Comparison of ENCODE assay signal across 9 mouse cellular contexts in the genomic region with DNA sequence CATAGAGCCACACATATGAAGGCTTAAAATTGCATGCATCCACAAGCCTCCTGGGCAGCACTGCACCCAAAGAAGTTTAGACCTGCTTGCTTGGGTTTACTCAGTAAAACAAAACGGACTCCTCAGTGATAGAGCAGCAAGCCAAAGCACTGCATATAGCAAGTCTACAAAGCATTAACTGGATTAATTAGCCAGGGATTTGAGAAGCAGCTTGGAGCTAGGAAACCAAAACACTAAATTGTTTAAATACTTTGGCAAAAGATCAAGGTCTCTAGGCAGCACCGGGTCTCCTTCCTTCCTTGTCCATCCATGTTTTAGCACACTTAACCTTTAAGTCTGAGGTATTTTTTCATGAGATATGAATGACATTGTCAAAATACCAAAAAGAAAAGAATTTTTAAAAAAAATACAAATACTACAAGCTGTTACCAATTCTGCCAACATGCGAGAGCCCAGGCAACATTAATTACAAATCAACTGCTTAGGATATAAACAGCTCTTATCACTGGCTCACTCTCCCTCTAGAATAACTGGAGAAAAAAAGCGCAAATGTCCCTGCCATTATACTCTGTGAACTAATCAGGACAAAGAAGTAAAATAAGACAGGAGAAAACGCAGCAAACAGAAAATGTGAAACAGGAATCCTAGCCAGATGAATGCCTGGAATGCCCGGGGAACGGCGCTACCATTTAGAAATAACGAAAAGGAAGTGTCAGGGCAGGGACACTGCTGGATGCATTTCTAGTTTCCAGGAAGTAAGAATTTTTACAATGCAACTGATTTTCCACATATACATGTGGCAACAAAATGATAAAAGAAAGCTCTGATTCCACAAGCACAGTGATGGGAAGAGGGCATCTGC.
A peak's percentile ranks its signal among the peaks of the same experiment; 100 is the strongest.
DNase-seq lines count a peak whose midpoint lies in the region; ATAC-seq and TF ChIP-seq lines count a peak whose summit lies in the region.
"Had no signal": no experiment of that assay in that cellular context is flagged by ENCODE, and none has a peak within 500 bp of the region (broad histone marks: within the 10 kb centered on the region; RNA-seq: fewer than 3 reads in every experiment).

No protein-coding gene starts in this region.

- peak overlapping the region; percentile 13; the same call in 1 of the 2 replicates for H3K4me3 ChIP-seq in heart, embryonic 15.5 days
- no peak overlapping the region for H3K4me3 ChIP-seq in lung, embryonic 16.5 days (ENCODE audit: low read length)
- no peak overlapping the region for H3K4me3 ChIP-seq in forebrain, postnatal 0 days (ENCODE audit: low read depth, low read length)
- no peak overlapping the region for H3K4me3 ChIP-seq in neural tube, embryonic 15.5 days (replicated peaks)

- TF ChIP-seq CTCF in forebrain, postnatal 0 days (IDR thresholded peaks at IDR 0.05; ENCODE audit: low read depth), result no peak

- H3K9me3 ChIP-seq in heart, embryonic 15.5 days (replicated peaks), result no peaks in the 10 kb centered on the region
- H3K9me3 ChIP-seq in lung, embryonic 16.5 days (ENCODE audit: control insufficient read depth, low read length), result no peaks in the 10 kb centered on the region
- H3K9me3 ChIP-seq in forebrain, postnatal 0 days (ENCODE audit: low read length), result no peaks in the 10 kb centered on the region
- no peaks in the 10 kb centered on the region for H3K9me3 ChIP-seq in neural tube, embryonic 15.5 days (replicated peaks)

- H3K36me3 ChIP-seq in heart, embryonic 15.5 days, result no peaks in the 10 kb centered on the region
- H3K36me3 ChIP-seq in lung, embryonic 16.5 days (ENCODE audit: control insufficient read depth, insufficient read depth, low read length), result no peaks in the 10 kb centered on the region
- H3K36me3 ChIP-seq in forebrain, postnatal 0 days (ENCODE audit: insufficient read depth), result no peaks in the 10 kb centered on the region
- no peaks in the 10 kb centered on the region for H3K36me3 ChIP-seq in neural tube, embryonic 15.5 days

- no peak for DNase-seq in heart, postnatal 25 days (ENCODE audit: low spot score)
- no peak for DNase-seq in lung, postnatal 25 days (ENCODE audit: low spot score)
- DNase-seq in forebrain, postnatal 0 days, result peak; percentile 39
- DNase-seq in left cerebral cortex, adult 18-20 months (ENCODE audit: low spot score in 2 of 2), result no peak
- DNase-seq: adrenal gland, postnatal 25 days had no signal

- H3K27me3 ChIP-seq in heart, embryonic 15.5 days, result no peaks in the 10 kb centered on the region
- no peaks in the 10 kb centered on the region for H3K27me3 ChIP-seq in lung, embryonic 16.5 days (ENCODE audit: control insufficient read depth, insufficient read depth, low read depth, low read length)
- no peaks in the 10 kb centered on the region for H3K27me3 ChIP-seq in forebrain, postnatal 0 days (ENCODE audit: insufficient read depth, low read length)
- H3K27me3 ChIP-seq in neural tube, embryonic 15.5 days (replicated peaks), result no peaks in the 10 kb centered on the region

- no peak overlapping the region for H3K9ac ChIP-seq in heart, embryonic 15.5 days
- H3K9ac ChIP-seq in lung, embryonic 16.5 days (ENCODE audit: low read length), result no peak overlapping the region
- no peak overlapping the region for H3K9ac ChIP-seq in forebrain, postnatal 0 days
- H3K9ac ChIP-seq in neural tube, embryonic 15.5 days (replicated peaks), result no peak overlapping the region

- ATAC-seq in heart, embryonic 15.5 days (replicated peaks; ENCODE audit: insufficient number of reproducible peaks, insufficient read depth, low FRiP score, low read depth), result no peak
- peak; percentile 43; the same call in 1 of the 2 replicates for ATAC-seq in lung, embryonic 16.5 days (ENCODE audit: low read depth)
- no peak for ATAC-seq in forebrain, postnatal 0 days
- no peak for ATAC-seq in neural tube, embryonic 15.5 days (ENCODE audit: low FRiP score)
- no peak for ATAC-seq in megakaryocyte, adult 5-6 weeks (ENCODE audit: poor library complexity, severe bottlenecking)

- intact Hi-C loops in heart, postnatal 25 days (cut with DNase I), result no loop called here

- H3K4me1 ChIP-seq in heart, embryonic 15.5 days (replicated peaks), result peaks cover 11% of the 10 kb centered on the region
- peaks cover 12% of the 10 kb centered on the region for H3K4me1 ChIP-seq in lung, embryonic 16.5 days (replicated peaks; ENCODE audit: control insufficient read depth, insufficient read depth, low read length)
- H3K4me1 ChIP-seq in forebrain, postnatal 0 days (ENCODE audit: insufficient read depth), result no peaks in the 10 kb centered on the region
- H3K4me1 ChIP-seq in neural tube, embryonic 15.5 days, result peaks cover 10% of the 10 kb centered on the region

- peak overlapping the region; percentile 42 for H3K4me2 ChIP-seq in heart, embryonic 15.5 days
- peak overlapping the region; percentile 31 for H3K4me2 ChIP-seq in lung, embryonic 16.5 days (ENCODE audit: low read depth, low read length)
- H3K4me2 ChIP-seq in forebrain, postnatal 0 days (ENCODE audit: low read depth), result peak overlapping the region; percentile 21
- H3K4me2 ChIP-seq in neural tube, embryonic 15.5 days, result peak overlapping the region; percentile 19

- peak overlapping the region; percentile 24 for H3K27ac ChIP-seq in heart, embryonic 15.5 days
- 0 out of 2 replicates have a peak overlapping the region, but pooled peaks have one; percentile 9 for H3K27ac ChIP-seq in lung, embryonic 16.5 days (ENCODE audit: low read length)
- no peak overlapping the region for H3K27ac ChIP-seq in forebrain, postnatal 0 days (ENCODE audit: low read depth, low read length)
- no peak overlapping the region for H3K27ac ChIP-seq in neural tube, embryonic 15.5 days (replicated peaks)

- 27% methylated on average over 9 of the region's 9 CpGs for WGBS in heart, embryonic 15.5 days
- 21% methylated on average over 9 of the region's 9 CpGs for WGBS in lung, embryonic 16.5 days
- WGBS in forebrain, postnatal 0 days, result 7% methylated on average over 9 of the region's 9 CpGs
- WGBS in neural tube, embryonic 15.5 days, result 39% methylated on average over 9 of the region's 9 CpGs

Comparison
In these comparisons a context has a peak if more than half of its experiments do, and no peak if none do; other contexts are left out.
1. H3K27ac ChIP-seq: peak in heart, embryonic 15.5 days (single experiment) and lung, embryonic 16.5 days (single experiment); none in forebrain, postnatal 0 days (single experiment) and neural tube, embryonic 15.5 days (single experiment).
2. Peak in every context shown above with its lines, with median percentiles within 50 percentile points of each other: H3K4me2 ChIP-seq.